Mouse (Mus musculus) spleen, postnatal 4 days (tissue): ENCODE data around the gene Ttc7b.

Source experiments
- DNase-seq, 2 experiments: peaks; one replicate each; pipeline ENCODE4 v3.0.0; 2022; ENCODE audit warnings: low spot score in 2 of 2

The Ttc7b gene

DNA sequence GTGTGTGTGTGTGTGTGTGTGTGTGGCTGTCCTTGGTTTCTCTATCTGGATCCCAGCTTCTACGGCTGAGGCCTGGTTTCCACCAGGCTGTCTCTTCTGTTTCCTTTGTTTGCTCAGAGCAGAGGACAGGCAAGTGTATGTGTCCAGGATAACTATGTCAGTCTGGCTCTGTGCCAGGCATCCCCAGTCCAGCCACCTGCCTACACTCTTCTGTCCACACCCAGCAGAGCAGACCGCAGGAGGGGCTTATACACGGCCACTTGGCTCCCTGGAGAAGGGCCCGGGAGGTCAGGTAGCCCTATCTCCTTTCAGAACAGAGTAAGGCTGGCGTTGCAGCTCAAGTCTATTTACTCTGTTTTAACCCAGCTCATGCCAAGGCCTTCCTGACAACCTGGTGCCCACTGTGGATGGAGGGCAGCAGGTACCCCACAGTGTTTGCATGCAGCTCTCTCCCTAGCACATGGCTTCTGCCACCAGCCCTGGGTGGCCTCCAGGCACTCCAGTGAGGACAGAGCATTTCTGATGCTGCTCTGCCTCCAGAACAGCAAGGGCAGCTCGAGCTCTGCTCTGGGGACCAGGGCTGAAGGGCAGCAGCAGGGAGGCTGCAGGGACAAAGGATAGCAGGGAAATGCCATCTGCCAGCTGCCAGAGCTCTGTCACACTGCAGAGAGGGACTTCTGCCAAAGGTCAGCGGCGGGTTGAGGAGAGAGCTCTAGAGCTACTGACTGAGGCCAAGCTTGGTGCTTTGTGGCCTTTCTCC lies 212.9 kb downstream of the Ttc7b start:
- no peak for DNase-seq

- DNase-seq, result no peak
These were observed 214.3 kb downstream of the Ttc7b start for GRCm38 (mm10) chr12:100306336-100306735.

DNA sequence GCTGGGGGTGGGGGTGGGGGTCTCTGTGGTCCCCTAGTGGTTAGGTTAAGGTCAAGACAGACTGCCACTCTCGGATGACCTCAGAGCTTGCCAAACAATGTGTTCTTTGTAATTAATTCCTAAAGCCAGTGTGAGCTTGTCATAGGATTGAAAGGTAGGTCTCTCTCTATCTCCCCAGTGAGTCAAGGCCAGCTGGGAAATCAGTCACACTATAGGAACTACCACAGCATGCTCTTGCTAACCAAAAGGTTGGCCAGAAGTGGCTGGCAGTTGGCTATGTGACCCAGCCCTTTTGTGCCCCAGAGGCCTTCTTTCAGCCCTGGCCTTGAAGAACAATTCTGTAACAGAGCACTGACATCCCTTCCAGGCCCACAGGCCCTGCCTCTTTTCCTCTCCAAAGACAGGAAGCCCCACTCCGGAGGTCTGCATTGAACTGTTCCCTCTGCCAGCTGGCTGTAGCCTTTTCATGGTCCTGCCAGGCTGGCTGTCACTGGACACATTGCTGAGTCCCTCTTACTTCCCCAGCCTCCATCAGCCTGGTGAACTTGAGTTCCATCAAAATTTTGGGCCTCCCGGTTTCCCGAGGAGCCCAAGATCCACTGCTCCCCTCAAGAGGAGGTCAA lies 215.5 kb downstream of the Ttc7b start:
- DNase-seq, result no peak

GRCm38 (mm10) chr12:100304280-100304679 lies 216.3 kb downstream of the Ttc7b start:
- no peak for DNase-seq

GRCm38 (mm10) chr12:100303141-100303540 lies 217.5 kb downstream of the Ttc7b start:
- DNase-seq, result no peak

DNA sequence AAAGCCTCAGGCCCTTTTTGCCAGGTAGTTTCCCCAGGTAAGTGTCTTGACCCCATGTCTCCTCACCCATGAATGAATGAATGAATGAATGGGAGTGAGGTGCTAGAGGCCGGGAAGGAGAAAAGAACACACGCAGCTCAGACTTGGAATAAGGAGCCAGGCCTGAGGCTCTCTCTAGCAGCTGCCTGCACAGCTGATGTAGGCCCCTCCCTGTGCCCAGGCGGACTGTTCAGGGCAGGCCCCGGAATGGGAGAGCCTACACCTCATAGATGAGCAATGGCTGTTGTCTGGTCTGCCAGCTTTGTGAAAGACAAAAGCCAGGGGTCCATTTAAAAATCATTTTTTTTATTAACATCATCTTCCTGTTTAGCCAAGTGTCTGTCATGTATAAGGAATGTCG lies 220.2 kb downstream of the Ttc7b start:
- no peak for DNase-seq

DNA sequence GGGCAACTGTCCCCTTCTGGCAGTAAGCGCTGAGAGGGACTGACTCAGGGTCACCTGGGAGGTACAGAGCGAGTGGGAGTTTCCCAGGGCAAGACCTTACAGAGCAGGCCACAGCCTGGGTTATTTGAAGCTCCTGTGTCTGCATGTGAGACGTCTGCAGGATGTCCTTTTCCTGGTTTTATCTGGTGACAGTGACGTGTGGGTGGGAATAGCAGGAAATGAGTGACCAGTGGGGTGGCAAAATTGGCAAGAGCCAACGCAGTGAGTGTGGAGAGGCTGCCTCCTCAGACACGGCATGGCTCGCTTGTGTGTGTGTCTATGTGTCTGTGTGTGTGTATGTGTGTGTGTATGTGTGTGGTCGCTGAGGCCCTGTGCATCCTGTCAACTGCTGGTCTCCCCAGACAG lies 221.3 kb downstream of the Ttc7b start:
- DNase-seq, result no peak

DNA sequence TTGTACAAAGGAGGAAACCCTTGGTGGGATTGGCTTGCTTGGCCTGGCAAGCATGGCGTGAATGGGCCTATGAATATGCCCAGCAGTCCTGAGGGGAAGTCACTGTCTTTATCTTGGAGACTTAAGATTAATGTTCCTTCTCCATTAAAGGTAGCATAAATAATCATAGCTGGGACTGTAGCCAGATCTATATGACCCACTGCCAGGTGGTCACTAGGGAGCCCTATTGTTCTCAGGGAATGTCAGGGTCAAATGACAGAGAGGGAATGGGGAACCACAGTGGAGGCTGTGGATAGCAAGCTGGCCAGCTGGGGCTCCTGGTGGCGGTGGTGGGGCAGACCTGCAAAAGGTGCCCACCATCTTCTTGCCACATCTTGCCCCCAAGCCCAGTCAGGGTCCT lies 221.8 kb downstream of the Ttc7b start:
- no peak for DNase-seq

- no peak for DNase-seq
These were observed 222.7 kb downstream of the Ttc7b start for GRCm38 (mm10) chr12:100297961-100298360.

DNA sequence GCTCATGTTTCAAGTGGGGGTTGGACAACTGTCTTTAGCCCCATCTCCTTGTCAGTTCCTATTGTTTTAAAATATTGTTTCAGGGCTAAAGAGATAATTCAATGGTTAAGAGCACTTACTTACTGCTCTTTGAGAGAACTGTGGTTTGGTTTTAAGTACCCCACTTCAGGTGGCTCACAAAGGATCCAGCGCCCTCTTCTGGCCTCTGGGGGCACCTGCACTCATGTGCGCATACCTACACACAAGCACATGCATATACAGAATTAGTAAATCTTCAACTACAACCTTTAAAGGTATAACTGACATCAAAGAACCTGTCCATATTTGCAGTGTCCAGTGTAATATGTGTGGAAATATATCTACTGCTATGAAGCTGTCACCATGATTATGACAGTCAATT lies 226.2 kb downstream of the Ttc7b start:
- no peak for DNase-seq

GRCm38 (mm10) chr12:100293956-100294355 lies 226.7 kb downstream of the Ttc7b start:
- DNase-seq, result no peak

- DNase-seq, result no peak
These were observed 229.6 kb downstream of the Ttc7b start for GRCm38 (mm10) chr12:100290711-100291685.

DNA sequence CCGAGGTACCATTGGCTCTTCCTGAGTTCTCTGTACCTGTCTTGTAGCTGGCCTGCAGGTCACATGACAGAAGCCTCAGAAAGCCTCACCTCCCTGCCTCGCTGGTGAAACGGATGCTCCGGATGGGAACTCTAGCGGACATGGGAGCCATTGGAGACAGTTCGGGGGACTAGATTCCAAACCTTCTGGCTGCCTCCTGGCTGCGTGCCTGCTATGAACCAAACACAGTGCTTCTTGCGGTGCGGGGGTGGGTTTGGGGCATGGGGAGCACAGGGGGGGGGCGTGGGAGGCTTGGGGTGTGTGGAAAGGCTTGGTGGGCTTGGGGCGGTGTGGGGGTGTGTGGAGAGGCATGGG lies 230.5 kb downstream of the Ttc7b start:
- DNase-seq, result no peak

DNA sequence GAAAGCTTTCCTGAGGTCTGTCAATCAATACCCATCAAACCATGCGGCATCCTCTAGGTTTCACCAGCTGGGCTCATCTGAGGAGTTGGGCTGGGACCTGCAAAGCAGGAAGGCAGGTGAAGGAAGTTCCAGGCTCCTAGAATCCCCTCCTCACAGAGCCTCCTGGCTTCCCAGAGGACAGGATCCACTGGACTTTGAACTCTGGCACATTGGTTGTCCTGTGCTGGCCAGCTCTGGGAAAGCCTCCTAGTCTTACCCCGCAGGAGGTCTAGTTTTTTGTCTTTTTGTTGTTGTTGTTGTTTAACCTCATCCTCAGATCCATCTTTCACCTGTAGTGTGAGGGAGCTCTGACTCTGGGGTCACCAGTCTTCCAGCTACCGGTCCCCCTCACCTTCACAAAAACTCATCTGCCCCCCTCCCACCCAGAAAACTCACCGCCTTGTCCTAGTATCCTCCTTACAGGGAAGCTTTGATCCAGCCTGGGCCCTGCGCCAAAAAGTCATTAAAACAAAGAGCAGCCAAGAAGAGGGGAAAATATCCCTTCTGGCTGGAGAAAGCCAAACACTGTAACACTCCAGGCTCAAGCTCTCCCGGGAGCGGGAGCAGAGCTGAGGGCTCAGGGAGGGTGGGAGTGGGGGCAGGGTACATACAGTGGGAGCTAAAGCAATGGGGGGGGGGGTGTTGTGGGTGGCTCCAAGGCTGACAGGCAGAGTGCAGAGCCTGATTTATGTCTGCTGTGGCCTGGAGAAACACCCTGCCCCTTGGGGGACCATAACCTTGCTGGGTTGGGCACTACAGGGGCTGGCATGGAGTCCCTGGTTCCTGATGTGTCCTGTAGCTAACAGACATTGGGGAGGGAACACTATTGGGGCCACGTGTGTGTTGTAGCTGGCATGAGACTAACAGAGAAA lies 231.1 kb downstream of the Ttc7b start:
- DNase-seq, result no peak

DNA sequence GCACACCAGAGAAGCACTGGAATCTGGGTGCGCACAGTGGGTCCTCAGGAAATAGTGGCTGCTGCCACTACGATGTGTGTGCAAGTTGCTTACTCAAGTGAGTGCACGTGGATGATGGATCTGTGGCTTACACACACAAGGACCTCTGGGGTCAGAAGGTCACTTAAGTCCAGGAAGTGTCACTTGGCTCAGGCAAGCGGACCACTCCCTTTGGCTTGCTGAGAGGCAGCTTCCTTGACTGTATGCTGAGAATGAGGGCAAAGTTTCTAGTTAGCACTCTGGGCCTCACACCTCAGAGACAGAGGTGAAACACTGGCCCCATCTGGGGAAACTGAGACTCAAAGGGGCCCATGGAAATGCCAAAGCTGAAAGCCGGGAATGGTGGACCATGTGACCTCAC lies 232.6 kb downstream of the Ttc7b start:
- no peak for DNase-seq

- no peak for DNase-seq
These were observed 233.1 kb downstream of the Ttc7b start for GRCm38 (mm10) chr12:100287565-100287964.

DNA sequence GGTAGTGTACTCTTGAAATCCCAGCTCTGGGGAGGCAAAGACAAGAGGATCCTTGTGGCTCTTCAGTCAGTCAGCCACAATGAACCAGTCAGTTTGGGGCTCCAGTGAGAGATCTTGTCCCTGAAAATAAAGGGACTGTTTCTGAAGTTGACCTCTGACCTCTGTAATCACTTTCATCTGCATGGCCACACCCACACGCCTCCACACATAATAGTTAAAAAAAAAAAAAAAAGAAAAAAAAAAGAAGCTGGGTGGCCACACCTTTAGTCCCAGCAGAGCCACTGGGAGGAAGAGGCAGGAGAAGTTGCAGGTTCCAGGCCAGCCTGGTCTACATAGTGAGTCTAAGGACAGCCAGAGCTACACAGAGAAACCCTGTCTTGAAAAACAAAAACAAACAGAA lies 237.3 kb downstream of the Ttc7b start:
- DNase-seq, result no peak

- DNase-seq, result peak in 1 of 2 experiments; percentile 47
These were observed 238.4 kb downstream of the Ttc7b start for GRCm38 (mm10) chr12:100282025-100282885.

- DNase-seq, result no peak
These were observed 239.4 kb downstream of the Ttc7b start for GRCm38 (mm10) chr12:100280972-100281794.

DNA sequence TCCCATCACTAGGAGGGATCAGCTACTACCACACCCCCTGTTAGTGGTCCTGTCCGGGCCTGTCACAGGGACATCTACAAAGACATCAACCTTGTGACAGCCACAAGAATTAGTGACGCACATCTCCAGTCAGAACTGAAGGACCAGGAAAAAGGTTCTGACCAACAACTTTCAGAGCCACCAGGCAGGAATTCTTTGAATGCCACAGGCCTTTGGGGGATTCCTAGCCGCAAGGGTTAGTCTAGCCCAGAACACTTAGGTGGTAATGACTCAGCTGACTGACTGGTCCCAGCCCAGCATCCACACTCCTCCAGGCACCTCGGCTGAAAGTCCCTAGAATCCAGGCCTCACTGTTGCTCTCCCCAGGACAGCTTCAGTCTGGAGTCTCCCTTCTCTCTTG lies 240.7 kb downstream of the Ttc7b start:
- no peak for DNase-seq
